Mouse (Mus musculus) monocyte, adult 2 months (primary cell): ENCODE measurements around the gene Fbxl19.
A peak's percentile ranks its signal among the peaks of the same experiment; 100 is the strongest.
"Not testable (repeated sequence)": the region's sequence is repeated elsewhere in the genome, so short reads cannot be mapped to it uniquely, and the experiment has no call there.

ENCODE experiments used
- DNase-seq, 2 experiments: peaks; one replicate each; pipeline ENCODE4 v3.0.0; 2022; ENCODE audit warnings: low spot score in 2 of 2, low read depth in 1 of 2

Gene Fbxl19

GRCm38 (mm10) chr7:127727898-127728297 lies 16.4 kb upstream of the Fbxl19 start:
- no peak for DNase-seq

- no peak for DNase-seq
Measured at GRCm38 (mm10) chr7:127730170-127730569, 14.2 kb upstream of the Fbxl19 start.

GRCm38 (mm10) chr7:127732066-127732465 lies 12.3 kb upstream of the Fbxl19 start, which contains the start of gene Ctf2:
Ctf2 (minus strand) TSS chr7:127732166.
- not testable (repeated sequence) for DNase-seq

- peak; percentile 80 to 81 for DNase-seq
Measured at GRCm38 (mm10) chr7:127745251-127745651, 908 bp downstream of the Fbxl19 start.

GRCm38 (mm10) chr7:127745652-127746493 lies 1.5 kb downstream of the Fbxl19 start:
- DNase-seq: peak; percentile 69 to 77

GRCm38 (mm10) chr7:127746494-127747491 lies 2.5 kb downstream of the Fbxl19 start:
- no peak for DNase-seq

GRCm38 (mm10) chr7:127747559-127748234 lies 3.4 kb downstream of the Fbxl19 start:
- no peak for DNase-seq

GRCm38 (mm10) chr7:127748235-127748560 lies 3.9 kb downstream of the Fbxl19 start:
- DNase-seq: no peak

GRCm38 (mm10) chr7:127750131-127751127 lies 6.1 kb downstream of the Fbxl19 start:
- DNase-seq: no peak

GRCm38 (mm10) chr7:127751619-127752018 lies 7.3 kb downstream of the Fbxl19 start:
- no peak for DNase-seq

GRCm38 (mm10) chr7:127752069-127752468 lies 7.7 kb downstream of the Fbxl19 start:
- no peak for DNase-seq

- DNase-seq: no peak
Measured at GRCm38 (mm10) chr7:127753158-127753557, 8.8 kb downstream of the Fbxl19 start.

GRCm38 (mm10) chr7:127753741-127754140 lies 9.4 kb downstream of the Fbxl19 start:
- no peak for DNase-seq

GRCm38 (mm10) chr7:127759716-127760115 lies 15.4 kb downstream of the Fbxl19 start:
- no peak for DNase-seq

GRCm38 (mm10) chr7:127760478-127760877 lies 16.1 kb downstream of the Fbxl19 start:
- DNase-seq: no peak

GRCm38 (mm10) chr7:127761026-127761425 lies 16.7 kb downstream of the Fbxl19 start:
- no peak for DNase-seq

GRCm38 (mm10) chr7:127763642-127764041 lies 19.3 kb downstream of the Fbxl19 start:
- no peak for DNase-seq

- no peak for DNase-seq
Measured at GRCm38 (mm10) chr7:127765756-127766155, 21.4 kb downstream of the Fbxl19 start.

- DNase-seq: no peak
Measured at GRCm38 (mm10) chr7:127766851-127767609, 22.7 kb downstream of the Fbxl19 start.
